Mouse (Mus musculus): ENCODE results near the gene Foxn3.

Foxn3 gene

GRCm38 (mm10) chr12:99297792-99298191, 265.6 kb downstream of the Foxn3 start:
- DNase-seq (ENCODE audit: low spot score in 2 of 2): no peak

- no peak for DNase-seq (ENCODE audit: low spot score in 2 of 2)
Observed at GRCm38 (mm10) chr12:99293532-99293931, 269.9 kb downstream of the Foxn3 start.

- DNase-seq (ENCODE audit: low spot score in 2 of 2): no peak
Observed at GRCm38 (mm10) chr12:99292152-99292551, 271.2 kb downstream of the Foxn3 start.

- no peak for DNase-seq (ENCODE audit: low spot score in 2 of 2)
Observed at GRCm38 (mm10) chr12:99287081-99287480, 276.3 kb downstream of the Foxn3 start.

DNA sequence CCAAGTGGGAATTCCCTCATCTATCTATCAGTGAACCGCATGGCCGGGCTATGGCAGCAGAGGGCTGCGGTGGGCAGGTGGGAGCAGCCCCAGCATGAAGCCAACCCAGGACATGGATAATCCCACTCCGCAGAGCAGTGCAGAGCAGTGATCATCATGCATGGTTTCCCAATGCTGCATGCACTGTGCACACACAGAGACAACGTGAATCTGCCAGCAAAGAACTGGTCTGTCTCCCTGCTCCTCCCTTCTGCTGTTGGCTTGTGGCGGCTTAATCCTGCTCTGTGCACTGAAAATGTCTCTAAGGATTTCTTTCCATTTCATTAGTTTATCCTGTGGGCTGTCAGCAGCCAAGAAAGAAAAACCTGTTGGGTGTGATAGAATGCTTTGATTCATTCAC, 276.7 kb downstream of the Foxn3 start:
- no peak for DNase-seq (ENCODE audit: low spot score in 2 of 2)

DNA sequence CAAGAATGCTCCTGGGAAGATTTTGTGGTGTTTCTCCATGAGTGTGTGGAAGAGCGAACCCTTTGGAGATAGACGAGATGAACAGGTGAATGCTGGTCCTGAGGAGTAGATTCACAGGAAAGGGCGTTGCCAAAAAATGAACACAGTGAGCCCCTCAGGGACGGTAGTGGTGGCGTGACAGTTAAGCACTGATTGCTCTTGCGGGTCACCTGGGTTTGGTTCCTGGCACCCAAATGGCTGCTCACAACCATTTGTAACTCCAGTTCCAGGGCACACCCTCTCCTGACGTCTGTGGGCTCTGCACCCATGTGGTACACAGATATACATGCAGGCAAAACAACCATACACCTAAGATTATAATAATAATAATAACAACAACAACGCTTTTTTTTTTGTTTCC, 277.7 kb downstream of the Foxn3 start:
- no peak for DNase-seq (ENCODE audit: low spot score in 2 of 2)

- DNase-seq (ENCODE audit: low spot score in 2 of 2): no peak
Observed at GRCm38 (mm10) chr12:99285199-99285598, 278.2 kb downstream of the Foxn3 start.

DNA sequence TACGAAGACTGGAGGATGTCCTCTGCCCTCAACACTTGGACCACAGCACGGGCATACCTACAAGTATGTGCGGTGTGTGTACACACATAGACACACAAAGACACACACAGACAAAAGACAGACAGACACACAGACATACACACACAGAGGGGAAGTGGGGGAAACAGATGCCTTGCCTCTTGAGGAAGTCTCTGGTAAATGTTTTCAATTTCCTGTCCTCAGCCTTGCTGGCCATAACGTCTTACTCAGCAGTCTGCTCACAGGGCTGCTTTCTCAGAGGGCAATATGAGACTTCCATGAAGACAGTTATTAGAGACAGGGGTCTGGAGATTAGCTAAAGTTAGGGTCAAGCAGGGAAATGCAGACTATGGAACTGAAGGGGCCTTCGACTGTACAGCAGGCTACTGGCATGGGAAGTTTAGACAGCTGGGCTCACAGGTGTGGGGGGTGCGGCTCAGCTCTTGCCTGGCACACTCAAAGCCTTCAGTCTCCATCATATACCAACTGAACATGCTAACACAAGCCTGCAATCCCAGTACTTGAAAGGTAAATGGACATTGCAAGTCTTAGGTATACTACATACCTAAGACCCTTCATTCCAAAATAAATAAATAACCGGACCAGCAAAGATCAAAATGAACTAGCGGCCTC, 278.8 kb downstream of the Foxn3 start:
- no peak for DNase-seq (ENCODE audit: low spot score in 2 of 2)

GRCm38 (mm10) chr12:99280826-99281225, 282.6 kb downstream of the Foxn3 start:
- no peak for DNase-seq (ENCODE audit: low spot score in 2 of 2)

DNA sequence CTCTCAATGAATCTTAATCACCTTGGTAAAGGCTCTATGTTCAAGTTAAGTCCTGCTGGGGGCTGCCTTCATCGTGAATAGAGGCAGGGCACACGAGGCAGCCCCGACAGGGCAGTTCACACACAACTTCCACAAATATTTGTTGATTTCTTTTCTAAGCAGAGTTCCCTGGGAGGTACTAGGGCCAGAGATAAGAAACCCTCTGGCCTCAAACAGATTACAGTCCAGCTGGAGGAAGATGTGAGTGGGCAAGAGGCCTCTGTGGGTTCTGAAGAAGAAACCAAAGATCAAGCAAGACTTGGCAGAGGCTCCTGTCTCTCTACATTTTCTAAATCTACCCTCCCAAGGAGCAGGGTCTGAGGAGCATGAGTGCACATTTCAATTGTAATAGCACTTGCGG, 283.1 kb downstream of the Foxn3 start:
- no peak for DNase-seq (ENCODE audit: low spot score in 2 of 2)

- DNase-seq (ENCODE audit: low spot score in 2 of 2): no peak
Observed at GRCm38 (mm10) chr12:99279426-99279825, 284.0 kb downstream of the Foxn3 start.

- DNase-seq (ENCODE audit: low spot score in 2 of 2): no peak
Observed at GRCm38 (mm10) chr12:99274589-99274988, 288.8 kb downstream of the Foxn3 start.

GRCm38 (mm10) chr12:99269396-99269795, 294.0 kb downstream of the Foxn3 start:
- peak; percentile 69 to 73 for DNase-seq (ENCODE audit: low spot score in 2 of 2)

DNA sequence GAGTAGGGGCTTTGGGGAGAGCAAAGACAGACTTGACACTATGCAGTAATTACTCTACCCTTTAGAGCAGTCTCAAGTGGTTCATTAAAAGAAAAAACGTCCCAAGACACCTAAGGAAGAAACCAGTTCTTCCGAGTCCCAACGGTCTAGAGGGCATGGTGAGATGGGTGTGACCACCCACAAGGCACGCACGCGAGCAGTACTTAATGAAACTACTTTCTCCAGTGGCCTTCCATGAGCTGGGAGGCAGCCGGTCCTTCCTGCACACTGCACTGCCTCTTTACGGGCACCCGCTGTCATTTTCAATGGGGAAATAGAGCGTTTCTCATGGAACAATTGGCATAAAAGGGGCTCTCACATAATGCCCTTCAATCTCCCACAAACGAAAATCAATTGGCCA, 294.4 kb downstream of the Foxn3 start:
- no peak for DNase-seq (ENCODE audit: low spot score in 2 of 2)

GRCm38 (mm10) chr12:99267732-99268131, 295.6 kb downstream of the Foxn3 start:
- no peak for DNase-seq (ENCODE audit: low spot score in 2 of 2)

GRCm38 (mm10) chr12:99266434-99266833, 296.9 kb downstream of the Foxn3 start:
- DNase-seq (ENCODE audit: low spot score in 2 of 2): no peak

DNA sequence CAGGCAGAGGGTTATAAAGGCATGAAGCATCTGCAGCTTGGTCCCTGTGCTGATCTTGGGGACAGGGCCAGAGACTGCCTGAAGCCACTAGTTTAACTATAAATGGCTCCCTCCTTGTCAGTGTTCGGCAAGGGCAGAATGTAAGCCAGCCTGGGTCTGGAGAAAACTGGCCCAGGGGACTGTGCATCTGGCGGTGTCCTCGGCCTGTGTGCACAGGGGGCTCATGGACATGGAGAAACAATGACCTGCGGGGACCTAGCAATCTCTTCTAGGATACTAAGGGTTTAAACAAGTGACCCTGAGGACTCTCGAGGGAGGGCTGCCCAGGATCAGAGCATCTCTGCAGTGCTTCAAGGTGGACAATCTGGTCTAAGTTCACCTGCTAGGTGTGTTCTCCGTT, 297.6 kb downstream of the Foxn3 start:
- DNase-seq (ENCODE audit: low spot score in 2 of 2): no peak

DNA sequence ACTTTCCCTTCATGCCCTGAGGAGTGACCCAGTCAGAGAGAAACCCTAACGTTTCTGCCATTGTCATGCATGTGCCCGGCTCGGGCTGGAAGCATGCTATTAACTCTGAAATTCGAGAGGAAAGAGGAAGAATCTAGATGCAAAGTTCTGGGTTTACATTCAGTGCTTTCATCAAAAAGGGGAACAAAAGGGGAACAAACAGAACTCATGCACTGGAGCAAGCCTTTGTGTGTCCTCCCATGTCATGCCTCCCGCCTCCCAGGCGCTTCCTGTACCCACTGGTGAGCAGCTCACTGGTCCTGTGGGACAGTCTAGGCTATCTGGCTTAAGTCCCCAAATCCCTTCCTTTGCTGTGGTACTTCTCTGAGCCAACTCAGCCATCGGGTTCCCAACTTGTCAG, 299.0 kb downstream of the Foxn3 start:
- no peak for DNase-seq (ENCODE audit: low spot score in 2 of 2)

GRCm38 (mm10) chr12:99263592-99264335, 299.6 kb downstream of the Foxn3 start:
- DNase-seq (ENCODE audit: low spot score in 2 of 2): no peak

DNA sequence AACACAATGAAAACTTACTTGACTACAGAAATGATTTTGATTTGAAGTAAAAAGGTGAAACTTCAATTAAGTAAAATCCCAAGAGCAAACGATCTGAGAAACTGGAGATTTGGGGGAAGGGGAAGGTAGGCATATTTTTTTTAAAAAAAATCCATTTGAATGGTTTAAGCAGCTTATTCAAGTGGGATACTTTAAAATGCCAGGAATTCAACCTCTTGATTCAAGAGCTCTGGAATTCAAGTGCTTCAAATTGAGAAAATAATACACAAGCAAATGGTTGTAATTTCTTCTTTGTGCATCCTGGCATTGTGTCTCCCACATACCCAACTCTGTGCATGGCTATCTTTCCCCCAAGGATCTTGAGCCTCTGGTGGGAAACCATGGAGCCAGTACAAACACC, 300.5 kb downstream of the Foxn3 start:
- no peak for DNase-seq (ENCODE audit: low spot score in 2 of 2)

GRCm38 (mm10) chr12:99262066-99262599, 301.2 kb downstream of the Foxn3 start:
- no peak for DNase-seq (ENCODE audit: low spot score in 2 of 2)

- DNase-seq (ENCODE audit: low spot score in 2 of 2): no peak
Observed at GRCm38 (mm10) chr12:99260171-99260570, 303.2 kb downstream of the Foxn3 start.

GRCm38 (mm10) chr12:99257570-99257969, 305.8 kb downstream of the Foxn3 start:
- no peak for DNase-seq (ENCODE audit: low spot score in 2 of 2)

Measured in heart, adult 9 months (tissue).